Mouse (Mus musculus) G1E (cell line): Measurements from ENCODE around the gene Cnbp. TPM values are rescaled to one million over a fixed set of nuclear protein-coding genes. Genes with fewer than 3 reads are reported as not detected.

Experiments
- ATAC-seq: 2 replicates; pipeline ENCODE4 v1.8.0; 2016; ENCODE audit warnings: mild to moderate bottlenecking; ENCODE audit not compliant: insufficient number of reproducible peaks, poor library complexity, low FRiP score, severe bottlenecking; ENCODE audit errors: extremely low read depth
- DNase-seq: peaks from one replicate; pipeline ENCODE4 v3.0.0; 2012; ENCODE audit warnings: low spot score
- H3K27me3 ChIP-seq: 2 replicates; pipeline ENCODE4 v1.6.1; 2012; ENCODE audit warnings: mild to moderate bottlenecking, low read length, inconsistent platforms; ENCODE audit not compliant: insufficient read depth
- H3K36me3 ChIP-seq: replicated peaks from 2 replicates; pipeline ENCODE3; 2012; ENCODE audit warnings: mild to moderate bottlenecking, inconsistent platforms
- H3K4me1 ChIP-seq: 2 replicates; pipeline ENCODE4 v1.6.1; 2012; ENCODE audit warnings: low read depth, low read length, inconsistent platforms, mixed read lengths; ENCODE audit not compliant: insufficient read depth
- H3K4me3 ChIP-seq: 2 replicates; pipeline ENCODE4 v1.5.1; 2012; ENCODE audit warnings: low read depth, mild to moderate bottlenecking, inconsistent platforms, low read length, moderate library complexity, mixed read lengths
- H3K9me3 ChIP-seq: replicated peaks from 2 replicates; pipeline ENCODE4 v1.6.1; 2012; ENCODE audit warnings: inconsistent platforms
- CTCF ChIP-seq: IDR thresholded peaks from 2 replicates; pipeline ENCODE4 v1.5.1; 2012; ENCODE audit warnings: low read depth, low read length, inconsistent platforms, mixed read lengths
- GATA1 ChIP-seq: IDR thresholded peaks from 2 replicates; pipeline ENCODE4 v1.6.1; 2012; ENCODE audit warnings: borderline replicate concordance, low read length, inconsistent platforms, mixed read lengths
- GATA2 ChIP-seq: IDR thresholded peaks from 2 replicates; pipeline ENCODE4 v1.6.1; 2012; ENCODE audit warnings: low read depth, low read length, inconsistent platforms, borderline replicate concordance
- POLR2AphosphoS5 ChIP-seq: IDR thresholded peaks from 2 replicates; pipeline ENCODE4 v1.6.1; 2012; ENCODE audit warnings: low read depth, low read length, inconsistent platforms; ENCODE audit not compliant: insufficient replicate concordance
- TAL1 ChIP-seq: conservative IDR thresholded peaks from 2 replicates; pipeline ENCODE4 v1.6.1; 2012; ENCODE audit warnings: low read depth, low read length, inconsistent platforms, mixed read lengths
- polyA plus RNA-seq: library from polyadenylated mRNA; stranded (reverse); fragments of >175 nt; gene quantifications from 2 replicates; pipeline ENCODE4 v1.2.3, GENCODE M21; 2012
- total RNA-seq, 2 experiments: library from RNA; stranded (forward) in 1 of 2; stranded (reverse) in 1 of 2; fragments of 200-1000 nt in 1 of 2; fragments of >200 nt in 1 of 2; fragmentation: Nextera tagmentation in 1 of 2; gene quantifications; 2 replicates each; pipeline ENCODE4 v1.2.3; 2014 to 2017

The Cnbp gene
- 679 and 832 TPM in 2 replicates for total RNA-seq (2014; fragmentation: Nextera tagmentation)
- total RNA-seq (2017): 948 and 1,031 TPM in 2 replicates
- 124 and 135 TPM in 2 replicates for polyA plus RNA-seq

GRCm38 (mm10) chr6:87850900-87851614 lies at the start of gene Cnbp:
Cnbp (minus strand) TSS chr6:87851106.
- TF ChIP-seq POLR2AphosphoS5 (no peak), GATA2 (no peak), TAL1 (no peak), GATA1 (no peak), CTCF (no peak)
- H3K4me1 ChIP-seq: peaks cover 50% of the 10 kb centered on the region

GRCm38 (mm10) chr6:87898028-87898427 lies 47.1 kb upstream of the Cnbp start:
- no peaks in the 10 kb centered on the region for H3K27me3 ChIP-seq
- no peaks in the 10 kb centered on the region for H3K9me3 ChIP-seq
- H3K36me3 ChIP-seq: peaks cover 97% of the 10 kb centered on the region
- H3K4me3 ChIP-seq: no peak overlapping the region
- DNase-seq: no peak
- no peak for TF ChIP-seq TAL1
- no peak for TF ChIP-seq POLR2AphosphoS5
- no peak for TF ChIP-seq CTCF
- TF ChIP-seq GATA2: no peak
- no peak for TF ChIP-seq GATA1
- no peak for ATAC-seq
- H3K4me1 ChIP-seq: peaks cover 13% of the 10 kb centered on the region

More at GRCm38 (mm10) chr6:87850900-87851614, at the start of gene Cnbp:
- H3K27me3 ChIP-seq: no peaks in the 10 kb centered on the region
- ATAC-seq: peak; percentile 80
- peak within 1 kb of the TSS; percentile 100 for H3K4me3 ChIP-seq
- peaks cover 29% of the 10 kb centered on the region for H3K36me3 ChIP-seq
- no peaks in the 10 kb centered on the region for H3K9me3 ChIP-seq
- DNase-seq: peak; percentile 90

GRCm38 (mm10) chr6:87893931-87894330 lies 43.0 kb upstream of the Cnbp start:
- Histone ChIP-seq H3K27me3 (no peaks in the 10 kb centered on the region), H3K36me3 (peaks cover 100% of the 10 kb centered on the region), H3K4me1 (peaks cover 32% of the 10 kb centered on the region), H3K9me3 (no peaks in the 10 kb centered on the region), H3K4me3 (no peak overlapping the region)
- TF ChIP-seq POLR2AphosphoS5 (no peak), CTCF (no peak), TAL1 (no peak), GATA1 (no peak)
- no peak for DNase-seq
- no peak for ATAC-seq

GRCm38 (mm10) chr6:87887594-87888233 lies 36.8 kb upstream of the Cnbp start, which contains the start of gene Copg1:
Copg1 (plus strand) TSS chr6:87887814.
- Histone ChIP-seq H3K9me3 (no peaks in the 10 kb centered on the region), H3K27me3 (no peaks in the 10 kb centered on the region), H3K4me3 (peak within 1 kb of the TSS; percentile 83), H3K4me1 (peaks cover 35% of the 10 kb centered on the region), H3K36me3 (peaks cover 42% of the 10 kb centered on the region)
- peak; percentile 94 for ATAC-seq
- TF ChIP-seq CTCF (peak; percentile 78), GATA2 (no peak), GATA1 (no peak), POLR2AphosphoS5 (no peak), TAL1 (no peak)
- DNase-seq: peak; percentile 89

- DNase-seq (no peak), ATAC-seq (no peak)
- Histone ChIP-seq H3K4me1 (peaks cover 35% of the 10 kb centered on the region), H3K9me3 (no peaks in the 10 kb centered on the region), H3K4me3 (no peak overlapping the region), H3K36me3 (peaks cover 32% of the 10 kb centered on the region), H3K27me3 (no peaks in the 10 kb centered on the region)
- TF ChIP-seq TAL1 (no peak), GATA2 (no peak), CTCF (no peak), POLR2AphosphoS5 (no peak), GATA1 (no peak)
Observed at GRCm38 (mm10) chr6:87886721-87887120, 35.8 kb upstream of the Cnbp start.

GRCm38 (mm10) chr6:87882816-87883215 lies 31.9 kb upstream of the Cnbp start:
- Histone ChIP-seq H3K27me3 (peaks cover 8% of the 10 kb centered on the region), H3K4me1 (peaks cover 31% of the 10 kb centered on the region), H3K9me3 (no peaks in the 10 kb centered on the region), H3K4me3 (no peak overlapping the region), H3K36me3 (no peaks in the 10 kb centered on the region)
- ATAC-seq (no peak), DNase-seq (no peak)
- no peak for TF ChIP-seq GATA2
- TF ChIP-seq CTCF: no peak
- no peak for TF ChIP-seq TAL1

GRCm38 (mm10) chr6:87882221-87882620 lies 31.3 kb upstream of the Cnbp start:
- Histone ChIP-seq H3K36me3 (no peaks in the 10 kb centered on the region), H3K4me3 (no peak overlapping the region), H3K4me1 (peaks cover 31% of the 10 kb centered on the region), H3K27me3 (peaks cover 11% of the 10 kb centered on the region), H3K9me3 (no peaks in the 10 kb centered on the region)
- no peak for ATAC-seq
- DNase-seq: no peak
- no peak for TF ChIP-seq TAL1
- no peak for TF ChIP-seq GATA1
- TF ChIP-seq GATA2: no peak
- TF ChIP-seq CTCF: no peak
- no peak for TF ChIP-seq POLR2AphosphoS5
